Mouse (Mus musculus): ENCODE results near the gene Guca1a. TPM values are rescaled to one million over a fixed set of nuclear protein-coding genes. Genes with fewer than 3 reads are reported as not detected.

Gene Guca1a
- total RNA-seq, 1 experiment from 2014 or later, result not detected

DNA sequence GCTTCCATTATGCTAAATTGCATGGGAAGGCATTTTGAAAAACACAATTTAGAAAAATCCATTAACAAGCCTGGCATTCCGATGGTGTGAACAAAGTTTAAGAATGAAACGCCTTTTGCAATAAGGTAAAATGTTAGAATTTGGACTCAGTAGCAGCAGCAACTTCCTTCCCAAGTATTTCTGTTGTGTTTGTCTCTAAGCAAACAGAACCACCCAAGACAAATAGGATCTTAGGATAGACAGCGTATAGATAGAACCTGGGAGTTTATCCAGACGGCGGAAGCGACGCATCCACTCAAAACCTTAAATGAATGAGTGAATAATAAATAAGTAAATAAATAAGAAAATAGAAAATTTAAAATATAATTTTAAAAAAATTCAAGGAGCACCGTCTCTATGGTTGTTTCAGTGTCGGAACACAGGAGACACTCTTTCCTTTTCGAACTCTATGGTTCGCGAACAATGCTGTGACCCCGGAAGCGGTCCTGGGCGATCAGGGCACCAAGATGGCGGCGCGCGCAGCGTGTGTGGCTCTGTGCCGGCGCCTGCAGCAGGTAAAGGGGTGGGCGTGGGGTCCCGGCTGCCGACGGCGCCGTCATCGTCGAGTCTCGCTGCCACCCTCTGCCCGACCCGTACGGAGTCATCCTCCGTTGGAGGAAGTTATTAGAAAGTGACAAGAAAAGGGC, 31.8 kb downstream of the Guca1a start, which contains the start of gene Mrps10:
Gene Mrps10, plus strand, starts transcription at position 487 of the 686 bp plus-strand sequence.
- peak; percentile 80 for ATAC-seq (ENCODE audit: extremely low read depth, insufficient number of reproducible peaks, low FRiP score, poor library complexity, severe bottlenecking)

DNA sequence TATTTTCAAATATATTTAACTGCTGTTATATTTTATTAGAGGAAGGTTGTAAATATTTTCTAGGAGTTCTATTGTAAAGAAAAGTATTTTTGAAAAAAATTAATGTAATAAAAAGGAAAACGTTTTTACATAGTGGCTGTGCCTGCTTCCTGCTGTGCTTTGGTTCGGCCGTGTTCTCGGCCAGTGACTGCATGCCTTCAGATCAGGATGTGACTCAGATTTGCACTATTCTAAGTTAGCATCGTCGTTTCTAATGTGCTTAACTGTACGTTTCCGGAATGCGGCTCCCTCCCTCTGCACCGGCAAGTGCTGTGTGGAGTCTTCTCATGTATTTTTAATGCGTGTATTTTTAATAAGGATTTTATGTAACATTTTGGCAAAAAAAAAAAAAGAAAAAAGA, 39.0 kb downstream of the Guca1a start:
- ATAC-seq (ENCODE audit: extremely low read depth, insufficient number of reproducible peaks, low FRiP score, poor library complexity, severe bottlenecking), result no peak

DNA sequence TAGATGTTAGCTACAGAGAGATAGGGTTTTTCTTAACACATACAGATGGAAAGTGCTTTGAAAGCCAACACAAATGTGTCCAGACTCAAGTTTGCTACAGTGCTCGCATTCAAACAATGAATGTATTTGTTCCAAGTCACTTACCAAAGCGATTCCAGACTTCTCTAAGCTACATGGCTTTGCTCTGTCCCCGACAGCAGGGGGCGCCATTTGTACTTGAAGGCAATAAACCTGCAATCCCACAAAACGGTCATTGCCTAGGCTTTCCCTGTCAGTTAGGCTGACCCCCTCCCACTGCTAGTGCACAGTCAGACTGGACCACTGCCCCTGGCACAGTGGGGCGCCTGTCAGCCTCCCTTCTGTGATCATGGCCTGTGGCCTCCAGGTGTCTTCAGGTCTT, 40.4 kb downstream of the Guca1a start:
- ATAC-seq (ENCODE audit: extremely low read depth, insufficient number of reproducible peaks, low FRiP score, poor library complexity, severe bottlenecking), result 0 out of 2 replicates have a peak, but pooled peaks have one; percentile 30

DNA sequence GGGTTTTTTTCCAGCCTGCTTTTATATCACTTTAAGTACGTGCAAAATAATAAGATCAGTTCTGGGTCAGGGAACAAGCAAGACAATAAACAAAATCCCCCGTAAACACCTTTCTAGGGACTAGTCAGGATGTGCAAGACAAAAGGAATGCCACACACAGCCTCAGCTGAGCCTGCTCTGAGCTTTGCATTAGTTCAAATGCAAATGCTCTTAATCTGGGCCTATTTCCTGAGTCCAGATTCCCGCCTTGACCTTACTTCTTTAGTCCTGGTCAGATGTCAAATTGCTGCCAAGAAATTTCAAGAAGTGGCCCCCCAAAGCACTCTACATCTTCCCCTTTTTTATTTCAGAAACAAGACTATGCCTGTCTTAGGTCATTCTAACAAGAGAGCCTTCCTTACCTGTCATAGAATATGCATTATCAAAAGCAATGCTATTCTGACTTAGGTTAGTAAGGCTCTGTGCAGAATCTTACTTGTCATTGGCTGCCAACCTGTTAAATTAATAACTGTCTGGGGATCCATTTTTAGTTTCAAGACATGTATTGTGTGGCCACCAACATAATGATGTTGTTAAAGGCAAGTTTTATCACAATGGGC, 50.6 kb downstream of the Guca1a start:
- ATAC-seq (ENCODE audit: extremely low read depth, insufficient number of reproducible peaks, low FRiP score, poor library complexity, severe bottlenecking), result no peak

Other genes with a start within 250 kb of the Guca1a start
- gene Mrps10, start 31.7 kb downstream of the Guca1a start, total RNA-seq (2017), result 20.6 and 29.4 TPM in 2 replicates
- 1.7 TPM in 2 replicates for gene Guca1b, start 15.2 kb downstream of the Guca1a start, total RNA-seq (2017)
- gene AI661453, start 36.0 kb upstream of the Guca1a start, total RNA-seq (2017), result 1.4 and 1.7 TPM in 2 replicates
- not detected in 2 replicates for gene 1700001C19Rik, start 36.8 kb upstream of the Guca1a start, total RNA-seq (2017)
- 78.6 and 83.3 TPM in 2 replicates for gene Taf8, start 101.7 kb upstream of the Guca1a start, total RNA-seq (2017)
- 215 and 232 TPM in 2 replicates for gene Ccnd3, start 104.5 kb upstream of the Guca1a start, total RNA-seq (2017)
- 6.3 and 6.4 TPM in 2 replicates for gene Bysl, start 210.9 kb upstream of the Guca1a start, total RNA-seq (2017)
- 48.5 and 57.4 TPM in 2 replicates for gene Med20, start 211.0 kb upstream of the Guca1a start, total RNA-seq (2017)
- 2.5 and 3.3 TPM in 2 replicates for gene Gm20517, start 211.0 kb upstream of the Guca1a start, total RNA-seq (2017)
- 3.1 and 3.8 TPM in 2 replicates for gene Usp49, start 230.1 kb upstream of the Guca1a start, total RNA-seq (2017)